Mouse (Mus musculus): Measurements from ENCODE around the gene Olfr262. TPM values are rescaled to one million over a fixed set of nuclear protein-coding genes. Genes with fewer than 3 reads are reported as not detected.

The Olfr262 gene
- polyA plus RNA-seq (2012; rRNA removed; ENCODE audit: low replicate concordance), result not detected in 2 replicates

GRCm38 (mm10) chr19:12241559-12241958 is at the start of gene Olfr262:
Olfr262 (minus strand) TSS chr19:12241659.

GRCm38 (mm10) chr19:12279554-12279953 is 38.1 kb upstream of the Olfr262 start, which contains the start of gene Olfr1434:
Olfr1434 (plus strand) TSS chr19:12279854.

GRCm38 (mm10) chr19:12260732-12261131 is 19.3 kb upstream of the Olfr262 start, which contains the start of gene Olfr235:
Olfr235 (plus strand) TSS chr19:12261032.

GRCm38 (mm10) chr19:12232496-12232895 is 9.0 kb downstream of the Olfr262 start, which contains the start of gene Olfr1432:
Olfr1432 (minus strand) TSS chr19:12232596.

GRCm38 (mm10) chr19:12200334-12200733 is 41.1 kb downstream of the Olfr262 start, which contains the start of gene Olfr1431:
Olfr1431 (plus strand) TSS chr19:12200634.

Other genes starting within 250 kb of the Olfr262 start
- not detected in 2 replicates for gene Olfr1423, start 200.3 kb downstream of the Olfr262 start, polyA plus RNA-seq (2012; rRNA removed; ENCODE audit: low replicate concordance)
- gene Olfr1424, start 179.0 kb downstream of the Olfr262 start, polyA plus RNA-seq (2012; rRNA removed; ENCODE audit: low replicate concordance), result not detected in 2 replicates
- gene Olfr1425, start 163.9 kb downstream of the Olfr262 start, polyA plus RNA-seq (2012; rRNA removed; ENCODE audit: low replicate concordance), result not detected in 2 replicates
- gene Olfr1426, start 149.6 kb downstream of the Olfr262 start, polyA plus RNA-seq (2012; rRNA removed; ENCODE audit: low replicate concordance), result not detected in 2 replicates
- gene Olfr1427, start 138.3 kb downstream of the Olfr262 start, polyA plus RNA-seq (2012; rRNA removed; ENCODE audit: low replicate concordance), result not detected in 2 replicates
- gene Olfr1428, start 125.8 kb downstream of the Olfr262 start, polyA plus RNA-seq (2012; rRNA removed; ENCODE audit: low replicate concordance), result not detected in 2 replicates
- gene Olfr76, start 118.5 kb downstream of the Olfr262 start, polyA plus RNA-seq (2012; rRNA removed; ENCODE audit: low replicate concordance), result not detected in 2 replicates
- not detected in 2 replicates for gene Olfr1555-ps1, start 71.5 kb downstream of the Olfr262 start, polyA plus RNA-seq (2012; rRNA removed; ENCODE audit: low replicate concordance)
- gene Olfr1431, start 41.0 kb downstream of the Olfr262 start, polyA plus RNA-seq (2012; rRNA removed; ENCODE audit: low replicate concordance), result not detected in 2 replicates
- gene Olfr1432, start 9.1 kb downstream of the Olfr262 start, polyA plus RNA-seq (2012; rRNA removed; ENCODE audit: low replicate concordance), result not detected in 2 replicates
- not detected in 2 replicates for gene Olfr235, start 19.4 kb upstream of the Olfr262 start, polyA plus RNA-seq (2012; rRNA removed; ENCODE audit: low replicate concordance)
- gene Olfr1434, start 38.2 kb upstream of the Olfr262 start, polyA plus RNA-seq (2012; rRNA removed; ENCODE audit: low replicate concordance), result not detected in 2 replicates
- gene Olfr1436, start 57.5 kb upstream of the Olfr262 start, polyA plus RNA-seq (2012; rRNA removed; ENCODE audit: low replicate concordance), result not detected in 2 replicates
- not detected in 2 replicates for gene Olfr1437, start 83.4 kb upstream of the Olfr262 start, polyA plus RNA-seq (2012; rRNA removed; ENCODE audit: low replicate concordance)
- gene Olfr1438-ps1, start 94.3 kb upstream of the Olfr262 start, polyA plus RNA-seq (2012; rRNA removed; ENCODE audit: low replicate concordance), result not detected in 2 replicates
- gene Olfr1440, start 145.6 kb upstream of the Olfr262 start, polyA plus RNA-seq (2012; rRNA removed; ENCODE audit: low replicate concordance), result not detected in 2 replicates
- gene Olfr1441, start 175.8 kb upstream of the Olfr262 start, polyA plus RNA-seq (2012; rRNA removed; ENCODE audit: low replicate concordance), result not detected in 2 replicates
- not detected in 2 replicates for gene Pfpl, start 186.2 kb upstream of the Olfr262 start, polyA plus RNA-seq (2012; rRNA removed; ENCODE audit: low replicate concordance)
- 9.0 and 31.8 TPM in 2 replicates for gene Mpeg1, start 219.1 kb upstream of the Olfr262 start, polyA plus RNA-seq (2012; rRNA removed; ENCODE audit: low replicate concordance)

All from subcutaneous adipose tissue, adult 2 months (tissue).